19 mouse cellular contexts compared by ENCODE assay signal in genomic region chr2:31308257-31308656, GRCm38 (mm10). TPM values are rescaled to one million over a fixed set of nuclear protein-coding genes. Genes with fewer than 3 reads are reported as not detected.
DNase-seq lines count a peak whose midpoint lies in the region; TF ChIP-seq lines count a peak whose summit lies in the region.
"Had no signal": no experiment of that assay in that cellular context is flagged by ENCODE, and none has a peak within 500 bp of the region (broad histone marks: within the 10 kb centered on the region; RNA-seq: fewer than 3 reads in every experiment).

No protein-coding gene starts in this region.

- no peaks in the 10 kb centered on the region for H3K36me3 ChIP-seq in testis, adult 2 months (ENCODE audit: control insufficient read depth, insufficient read depth, low read length)
- no peaks in the 10 kb centered on the region for H3K36me3 ChIP-seq in MEL (ENCODE audit: control insufficient read depth in 1 of 2, insufficient read depth in 2 of 2, low read length in 2 of 2)
- H3K36me3 ChIP-seq: embryonic facial prominence, embryonic 13.5 days; forebrain, embryonic 15.5 days; hindbrain, embryonic 12.5 days; kidney, embryonic 15.5 days; limb, embryonic 15.5 days; neural tube, embryonic 13.5 days had no signal

- H3K27ac ChIP-seq in layer of hippocampus, adult 2 months = no peak overlapping the region
- no peak overlapping the region for H3K27ac ChIP-seq in testis, adult 2 months (ENCODE audit: control insufficient read depth, insufficient read depth, low read depth, low read length)
- no peak overlapping the region for H3K27ac ChIP-seq in MEL (ENCODE audit: control insufficient read depth, low read depth, low read length)
- H3K27ac ChIP-seq: embryonic facial prominence, embryonic 13.5 days; forebrain, embryonic 15.5 days; hindbrain, embryonic 12.5 days; kidney, embryonic 15.5 days; limb, embryonic 15.5 days; neural tube, embryonic 13.5 days had no signal

- no peak for TF ChIP-seq POLR2A in testis, adult 2 months (IDR thresholded peaks at IDR 0.05; ENCODE audit: control insufficient read depth, low read depth, low read length)
- no peak for TF ChIP-seq POLR2A in MEL (IDR thresholded peaks at IDR 0.05; ENCODE audit: control insufficient read depth in 1 of 2, insufficient read depth in 1 of 2, low read depth in 1 of 2, low read length in 2 of 2, poor library complexity in 1 of 2)

- DNase-seq in layer of hippocampus, adult 2 months (ENCODE audit: low spot score in 2 of 2) = no peak
- no peak for DNase-seq in layer of hippocampus, postnatal 14 days (ENCODE audit: low spot score in 2 of 2)
- DNase-seq in testis, postnatal 10 days (ENCODE audit: low spot score) = no peak
- DNase-seq in MEL (ENCODE audit: low read depth, low spot score) = no peak
- DNase-seq in T-cell, adult 2 months (ENCODE audit: low spot score) = no peak
- DNase-seq in spleen, postnatal 4 days (ENCODE audit: low spot score in 2 of 2) = no peak
- DNase-seq: adrenal gland, postnatal 10 days; cerebellum, postnatal 10 days; heart, postnatal 10 days; layer of hippocampus, postnatal 36 days; right cerebral cortex, adult 18-20 months; spleen, adult 18-20 months had no signal

- peak; percentile 54 for TF ChIP-seq CTCF in layer of hippocampus, adult 2 months (conservative IDR thresholded peaks at IDR 0.05)
- peak; percentile 46; the same call in 1 of the 2 replicates for TF ChIP-seq CTCF in testis, adult 2 months (IDR thresholded peaks at IDR 0.05; ENCODE audit: control insufficient read depth, insufficient read depth, insufficient replicate concordance, low read depth, low read length)
- peak; percentile 28 to 45 (median 28); a peak in 4 of 6 replicates for TF ChIP-seq CTCF in MEL (IDR thresholded peaks at IDR 0.05 in 2 of 3, conservative IDR thresholded peaks at IDR 0.05 in 1 of 3; ENCODE audit: control insufficient read depth in 1 of 3, insufficient read depth in 1 of 3, low read depth in 2 of 3, low read length in 3 of 3, poor library complexity in 1 of 3, severe bottlenecking in 1 of 3)

- no peaks in the 10 kb centered on the region for H3K9me3 ChIP-seq in MEL (replicated peaks; ENCODE audit: insufficient read depth, low read length)
- H3K9me3 ChIP-seq: embryonic facial prominence, embryonic 13.5 days; forebrain, embryonic 15.5 days; hindbrain, embryonic 12.5 days; kidney, embryonic 15.5 days; limb, embryonic 15.5 days; neural tube, embryonic 13.5 days had no signal

- no peak for TF ChIP-seq RAD21 in MEL (IDR thresholded peaks at IDR 0.05; ENCODE audit: low read depth, low read length)

- H3K79me2 ChIP-seq in MEL (ENCODE audit: control insufficient read depth, insufficient read depth, low read length, poor library complexity) = no peaks in the 10 kb centered on the region

- H3K9ac ChIP-seq in MEL (ENCODE audit: control insufficient read depth, low read depth, low read length, poor library complexity, severe bottlenecking) = no peak overlapping the region
- H3K9ac ChIP-seq: embryonic facial prominence, embryonic 13.5 days; forebrain, embryonic 15.5 days; hindbrain, embryonic 12.5 days; kidney, embryonic 15.5 days; limb, embryonic 15.5 days; neural tube, embryonic 13.5 days had no signal

- H3K4me1 ChIP-seq in testis, adult 2 months (ENCODE audit: control insufficient read depth, insufficient read depth, low read length) = peaks cover 14% of the 10 kb centered on the region
- H3K4me1 ChIP-seq in MEL (ENCODE audit: control insufficient read depth in 1 of 2, insufficient read depth in 2 of 2, low read length in 2 of 2) = no peaks in the 10 kb centered on the region; a peak in 1 of 4 replicates
- H3K4me1 ChIP-seq: embryonic facial prominence, embryonic 13.5 days; forebrain, embryonic 15.5 days; hindbrain, embryonic 12.5 days; neural tube, embryonic 13.5 days had no signal

- no peaks in the 10 kb centered on the region for H3K27me3 ChIP-seq in testis, adult 2 months (ENCODE audit: control insufficient read depth, insufficient read depth, low read length)
- H3K27me3 ChIP-seq in MEL (ENCODE audit: control insufficient read depth in 1 of 2, insufficient read depth in 2 of 2, low read length in 2 of 2) = peaks cover 0 to 1% of the 10 kb centered on the region in 2 experiments; a peak in 3 of 4 replicates

- TF ChIP-seq EP300 in MEL (IDR thresholded peaks at IDR 0.05; ENCODE audit: low read depth in 1 of 2, low read length in 2 of 2) = no peak

- no peak overlapping the region for H3K4me3 ChIP-seq in layer of hippocampus, adult 2 months
- H3K4me3 ChIP-seq in testis, adult 2 months (ENCODE audit: control insufficient read depth, low read depth, low read length) = no peak overlapping the region
- H3K4me3 ChIP-seq in MEL (ENCODE audit: control insufficient read depth in 1 of 2, insufficient read depth in 1 of 2, low read depth in 2 of 2, low read length in 2 of 2) = no peak overlapping the region
- H3K4me3 ChIP-seq: embryonic facial prominence, embryonic 13.5 days; forebrain, embryonic 15.5 days; hindbrain, embryonic 12.5 days; kidney, embryonic 15.5 days; limb, embryonic 15.5 days; neural tube, embryonic 13.5 days had no signal

TF ChIP-seq in MEL, 35 proteins besides CTCF, POLR2A, EP300 and RAD21:
- TF ChIP-seq NRF1 (IDR thresholded peaks at IDR 0.05; ENCODE audit: insufficient read depth, low read depth, low read length, poor library complexity, severe bottlenecking) (no peak), POLR2AphosphoS5 (IDR thresholded peaks at IDR 0.05; ENCODE audit: borderline replicate concordance, low read depth, low read length) (no peak), MYC (IDR thresholded peaks at IDR 0.05; ENCODE audit: low read depth, low read length) (no peak), NELFE (IDR thresholded peaks at IDR 0.05; ENCODE audit: low read depth, low read length) (no peak), MAX (IDR thresholded peaks at IDR 0.05; ENCODE audit: low read length) (no peak), UBTF (IDR thresholded peaks at IDR 0.05; ENCODE audit: borderline replicate concordance, insufficient read depth, low read depth, low read length) (no peak), MXI1 (IDR thresholded peaks at IDR 0.05; ENCODE audit: low read depth, low read length) (no peak), TCF12 (IDR thresholded peaks at IDR 0.05; ENCODE audit: low read depth, low read length) (no peak), SMC3 (IDR thresholded peaks at IDR 0.05; ENCODE audit: low read depth, low read length) (no peak), MAZ (IDR thresholded peaks at IDR 0.05; ENCODE audit: low read depth, low read length) (no peak), BHLHE40 (IDR thresholded peaks at IDR 0.05; ENCODE audit: borderline replicate concordance, low read depth, low read length) (no peak), ETS1 (IDR thresholded peaks at IDR 0.05; ENCODE audit: low read depth, low read length) (no peak), SIN3A (IDR thresholded peaks at IDR 0.05; ENCODE audit: low read length) (no peak), CHD2 (IDR thresholded peaks at IDR 0.05; ENCODE audit: low read length) (no peak), GABPA (IDR thresholded peaks at IDR 0.05; ENCODE audit: low read depth, low read length) (no peak), GATA1 (IDR thresholded peaks at IDR 0.05; ENCODE audit: low read depth, low read length) (no peak), TAL1 (IDR thresholded peaks at IDR 0.05; ENCODE audit: low read length) (no peak), ZNF384 (IDR thresholded peaks at IDR 0.05; ENCODE audit: low read depth, low read length) (no peak), TBP (IDR thresholded peaks at IDR 0.05; ENCODE audit: low read depth, low read length) (no peak)

RNA-seq across cellular contexts. Expression of gene Hmcn2, which starts 6.0 kb away (rescaled TPM):
- total RNA-seq in layer of hippocampus, adult 2 months (2021) = under 1 TPM; 0.32 to 0.51 TPM
- total RNA-seq in layer of hippocampus, postnatal 14 days (2021) = under 1 TPM; 0.30 to 0.69 TPM
- 4.1 and 5.3 TPM in 2 replicates for polyA plus RNA-seq in testis, adult 2 months (2012; rRNA removed)
- total RNA-seq in MEL (2012; rRNA removed) = 0.03 TPM in 1 of 2 replicates, not detected in the other
- under 1 TPM in 1 of 2 experiments, not detected in 1; 0.18 TPM for polyA plus RNA-seq in MEL (2012; ENCODE audit: insufficient read depth in 1 of 2, insufficient read length in 2 of 2, low read depth in 1 of 2, low replicate concordance in 2 of 2, missing spikeins in 1 of 2)
- polyA plus RNA-seq: embryonic facial prominence, embryonic 13.5 days had no signal
